Mouse (Mus musculus): ENCODE data around the gene Chaf1b. TPM values are rescaled to one million over a fixed set of nuclear protein-coding genes. Genes with fewer than 3 reads are reported as not detected.
A peak's percentile ranks its signal among the peaks of the same experiment; 100 is the strongest.

Gene Chaf1b
- 10 to 100 TPM in 25 of 26 experiments, 1 to 10 TPM in 1; 9.7 to 78.2 (median 21.3) TPM for total RNA-seq (2018; cell fraction: chromatin; rRNA removed)
- 10 to 100 TPM in 4 of 26 experiments, 1 to 10 TPM in 22; 6.3 to 12.9 (median 8.4) TPM for total RNA-seq (2018; cell fraction: cytosol; rRNA removed)
- total RNA-seq (2018; cell fraction: nucleus; rRNA removed) = 10 to 100 TPM in 18 of 26 experiments, 1 to 10 TPM in 8; 5.0 to 63.5 (median 13.1) TPM
- 4.0 to 25.9 TPM (median 14.0 TPM) in 3 replicates for polyA plus RNA-seq (2018)

DNA sequence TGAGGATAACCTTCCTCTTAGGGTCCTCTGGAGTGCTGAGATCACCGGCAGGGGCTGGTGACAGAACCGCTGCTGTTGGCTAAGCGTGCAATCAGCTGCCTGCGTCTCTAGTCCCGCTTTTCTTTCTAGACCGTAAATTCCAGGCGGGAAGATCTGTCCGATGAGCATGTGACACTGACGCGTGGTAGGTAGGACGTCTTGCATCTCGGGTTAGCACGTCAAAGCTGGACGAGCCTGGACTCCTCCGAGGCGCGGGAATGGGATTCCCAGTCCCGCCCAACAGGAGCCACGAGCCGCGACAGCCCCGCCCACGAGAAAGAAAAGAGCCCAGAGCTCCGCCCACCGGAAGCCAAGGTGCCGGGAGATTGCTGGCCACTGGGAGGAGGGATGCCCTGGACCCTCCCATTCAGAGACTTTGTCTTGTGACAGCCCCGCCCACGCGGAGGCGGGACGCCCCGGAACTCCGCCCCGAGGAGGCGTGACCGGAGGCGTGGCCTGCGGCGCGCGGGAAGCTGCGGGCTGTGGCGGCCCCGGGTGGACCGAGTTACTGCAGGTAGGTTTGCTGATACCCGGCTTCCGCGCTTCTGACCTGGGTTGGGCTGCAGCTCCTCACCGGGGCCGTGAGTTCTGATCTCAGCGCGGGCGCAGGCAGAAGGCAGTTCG lies at the start of gene Chaf1b:
Gene Chaf1b, plus strand, starts transcription at position 479 of the 663 bp plus-strand sequence.
- WGBS (ENCODE audit: missing documents) = under 1% methylated on average over 53 of the region's 54 CpGs
- Histone ChIP-seq H3K27ac (peak within 1 kb of the TSS; percentile 31), H3K4me3 (ENCODE audit: inconsistent target) (peak within 1 kb of the TSS; percentile 91), H3K36me3 (ENCODE audit: inconsistent target) (no peaks in the 10 kb centered on the region), H3K79me2 (ENCODE audit: inconsistent target) (peaks cover 8% of the 10 kb centered on the region; the same call in 1 of the 2 replicates)

DNA sequence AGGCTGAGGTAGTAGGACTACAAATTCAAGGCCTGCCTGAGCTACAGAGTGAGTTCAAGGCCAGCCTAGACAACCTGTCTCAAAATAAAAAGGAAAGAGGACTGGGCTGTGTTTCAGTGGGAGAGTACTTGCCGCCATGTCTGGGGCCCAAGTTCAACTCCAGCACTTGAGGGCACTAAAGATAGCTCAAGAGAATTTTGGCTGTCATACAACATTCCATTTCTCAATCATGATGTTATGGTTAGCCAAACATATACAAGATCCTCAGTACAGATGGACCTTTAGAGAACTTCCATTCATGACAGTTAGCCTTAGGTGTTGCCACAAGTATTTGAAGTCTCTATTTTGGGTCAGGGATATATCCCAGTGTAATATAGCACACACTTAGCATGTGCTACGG lies 49.6 kb upstream of the Chaf1b start:
- Histone ChIP-seq H3K27ac (peak overlapping the region; percentile 86), H3K4me3 (ENCODE audit: inconsistent target) (peak overlapping the region; percentile 86; the same call in 1 of the 2 replicates), H3K79me2 (ENCODE audit: inconsistent target) (peaks cover 66% of the 10 kb centered on the region), H3K36me3 (ENCODE audit: inconsistent target) (no peaks in the 10 kb centered on the region)
- WGBS (ENCODE audit: missing documents) = 67% methylated on average over 2 of the region's 2 CpGs

DNA sequence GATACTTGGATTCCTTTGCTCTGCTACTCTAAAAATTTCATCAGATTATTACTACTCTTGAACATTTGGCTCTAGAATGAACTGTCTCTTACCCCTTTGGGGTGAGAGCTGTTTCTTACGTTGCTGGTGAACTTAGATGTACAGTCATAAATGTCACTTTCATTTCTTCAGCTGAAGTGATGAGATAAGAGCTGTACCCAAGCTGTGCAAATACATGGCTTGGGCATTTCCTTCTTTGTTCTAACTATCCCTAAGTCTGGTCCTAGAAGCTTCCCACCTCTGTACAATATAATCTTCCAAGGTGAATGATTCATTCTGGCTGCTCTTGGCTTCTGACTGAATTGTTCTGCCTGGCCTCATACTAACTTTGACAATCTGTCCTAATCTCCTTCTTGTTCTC lies 44.7 kb upstream of the Chaf1b start:
- H3K4me3 ChIP-seq (ENCODE audit: inconsistent target) = no peak overlapping the region
- WGBS (ENCODE audit: missing documents) = 67% methylated on average over 1 of the region's 1 CpGs
- peaks cover 100% of the 10 kb centered on the region for H3K79me2 ChIP-seq (ENCODE audit: inconsistent target)
- H3K36me3 ChIP-seq (ENCODE audit: inconsistent target) = peaks cover 16% of the 10 kb centered on the region
- no peak overlapping the region for H3K27ac ChIP-seq

DNA sequence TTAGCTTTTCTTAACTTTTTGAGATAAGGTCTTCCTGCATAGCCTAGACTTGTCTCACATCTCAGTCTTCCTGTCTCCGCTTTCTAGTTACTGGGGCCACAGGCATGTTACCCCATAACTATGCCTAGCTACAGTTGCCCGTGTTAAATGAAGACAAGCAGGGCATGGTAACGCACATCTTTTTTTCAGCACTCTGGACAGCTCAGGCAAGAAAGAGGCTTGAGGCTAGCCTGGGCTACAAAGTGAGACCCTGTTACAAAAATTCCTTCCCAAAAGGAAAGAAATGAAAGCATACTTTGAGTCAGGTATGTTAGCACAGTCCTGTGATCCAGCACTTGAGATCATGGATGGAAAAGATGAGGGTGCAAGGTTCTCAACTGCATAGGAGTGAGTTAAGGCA lies 33.2 kb upstream of the Chaf1b start:
- peaks cover 98% of the 10 kb centered on the region for H3K36me3 ChIP-seq (ENCODE audit: inconsistent target)
- H3K27ac ChIP-seq = no peak overlapping the region
- peaks cover 93% of the 10 kb centered on the region for H3K79me2 ChIP-seq (ENCODE audit: inconsistent target)
- WGBS (ENCODE audit: missing documents) = 95% methylated on average over 3 of the region's 3 CpGs
- no peak overlapping the region for H3K4me3 ChIP-seq (ENCODE audit: inconsistent target)

DNA sequence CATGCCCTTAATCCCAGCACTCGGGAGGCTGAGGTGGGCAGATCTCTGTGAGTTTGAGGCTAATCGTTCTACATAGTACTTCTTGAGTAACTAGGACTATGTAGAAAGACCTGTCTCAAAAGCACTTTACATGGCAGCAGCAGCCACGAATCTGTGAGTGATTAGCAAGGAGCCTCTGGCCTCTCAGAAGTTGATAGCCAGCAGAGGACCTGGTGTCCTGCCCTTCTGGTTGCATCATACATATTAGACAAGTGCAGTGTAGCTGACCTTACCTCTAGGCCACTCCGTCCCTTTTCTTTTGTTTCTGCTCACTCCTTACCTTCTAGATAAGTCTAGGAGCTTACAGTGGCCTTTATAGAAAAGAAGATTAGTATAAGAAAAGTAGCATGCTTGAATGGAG lies 23.7 kb upstream of the Chaf1b start:
- H3K36me3 ChIP-seq (ENCODE audit: inconsistent target) = peaks cover 92% of the 10 kb centered on the region
- H3K27ac ChIP-seq = no peak overlapping the region
- H3K79me2 ChIP-seq (ENCODE audit: inconsistent target) = peaks cover 55% of the 10 kb centered on the region; the same call in 1 of the 2 replicates
- H3K4me3 ChIP-seq (ENCODE audit: inconsistent target) = no peak overlapping the region
- WGBS (ENCODE audit: missing documents) = 98% methylated on average over 4 of the region's 4 CpGs

DNA sequence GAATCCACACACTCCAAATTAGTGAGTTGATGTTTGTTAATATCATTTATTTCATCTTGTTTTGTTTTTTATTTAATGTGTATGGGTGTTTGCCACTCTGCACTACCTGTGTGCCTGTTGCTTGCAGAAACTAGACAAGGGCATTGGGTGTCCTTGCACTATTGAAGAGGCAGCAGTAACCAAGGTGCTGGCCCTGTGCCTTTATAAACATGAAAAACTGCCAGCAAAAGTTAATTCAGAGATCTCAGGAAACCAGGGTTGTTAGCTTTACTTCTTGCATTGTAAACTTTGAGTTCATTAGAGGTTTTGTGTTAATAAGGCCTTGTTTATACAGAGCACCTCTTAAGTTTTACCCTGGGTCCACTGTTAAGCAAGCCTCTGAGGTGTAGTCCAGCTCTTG lies 23.0 kb upstream of the Chaf1b start:
- peaks cover 92% of the 10 kb centered on the region for H3K36me3 ChIP-seq (ENCODE audit: inconsistent target)
- H3K27ac ChIP-seq = no peak overlapping the region
- H3K79me2 ChIP-seq (ENCODE audit: inconsistent target) = peaks cover 54% of the 10 kb centered on the region; the same call in 1 of the 2 replicates
- no peak overlapping the region for H3K4me3 ChIP-seq (ENCODE audit: inconsistent target)

DNA sequence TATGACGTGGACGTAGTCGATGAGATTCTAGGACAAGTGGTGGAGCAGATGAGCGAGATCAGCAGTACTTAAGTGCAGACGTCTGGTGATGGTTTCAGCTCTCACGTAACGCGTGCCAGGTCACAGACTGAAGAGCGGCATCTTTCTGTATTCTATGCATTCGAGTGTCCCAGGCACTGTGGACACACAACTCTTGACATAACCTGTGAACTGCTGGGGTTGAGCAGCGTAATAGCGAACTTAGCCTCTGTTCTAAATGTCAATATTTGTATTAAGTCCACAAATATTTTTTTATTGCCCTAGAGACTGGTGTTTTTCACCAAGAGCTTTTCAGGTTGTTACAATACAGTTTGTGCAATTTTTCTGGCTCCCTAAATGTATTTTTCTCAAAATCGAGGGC lies 8.9 kb upstream of the Chaf1b start:
- H3K27ac ChIP-seq = no peak overlapping the region
- H3K36me3 ChIP-seq (ENCODE audit: inconsistent target) = peaks cover 69% of the 10 kb centered on the region
- WGBS (ENCODE audit: missing documents) = 95% methylated on average over 13 of the region's 13 CpGs
- no peak overlapping the region for H3K4me3 ChIP-seq (ENCODE audit: inconsistent target)
- peaks cover 11% of the 10 kb centered on the region; the same call in 1 of the 2 replicates for H3K79me2 ChIP-seq (ENCODE audit: inconsistent target)

DNA sequence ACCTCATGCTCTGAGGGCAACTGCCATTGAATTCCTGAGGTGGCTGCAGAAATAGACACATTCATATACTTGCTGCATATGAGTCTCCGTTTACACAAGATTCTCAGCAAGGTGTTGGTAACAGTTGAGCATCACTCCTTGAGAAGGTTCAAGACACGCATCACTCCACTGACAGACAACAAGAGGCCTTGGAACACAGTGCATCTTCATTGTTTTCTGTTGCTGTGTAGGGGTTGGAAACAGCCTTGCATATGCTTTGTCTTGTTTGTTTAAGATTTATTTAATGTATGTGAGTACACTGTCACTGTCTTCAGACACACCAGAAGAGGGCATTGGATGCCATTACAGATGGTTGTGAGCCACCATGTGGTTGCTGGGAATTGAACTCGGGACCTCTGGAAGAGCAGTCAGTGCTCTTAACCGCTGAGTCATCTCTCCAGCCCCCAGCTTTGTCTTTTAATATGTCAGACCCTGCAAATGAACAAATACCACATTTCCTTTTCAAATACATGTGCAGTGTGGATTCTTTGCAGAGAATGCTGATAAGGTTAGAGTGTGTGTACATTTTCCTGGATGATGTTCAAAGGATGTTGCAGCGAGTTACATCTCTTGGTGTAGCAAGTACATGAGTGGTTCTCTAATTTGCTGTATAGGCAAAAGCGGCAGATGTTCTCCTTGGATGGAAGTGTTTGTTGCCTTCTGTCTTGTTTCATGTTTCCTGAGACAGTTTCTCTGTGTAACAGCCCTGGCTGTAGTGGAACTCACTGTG lies 5.9 kb upstream of the Chaf1b start:
- H3K79me2 ChIP-seq (ENCODE audit: inconsistent target) = no peaks in the 10 kb centered on the region
- no peak overlapping the region for H3K27ac ChIP-seq
- no peak overlapping the region for H3K4me3 ChIP-seq (ENCODE audit: inconsistent target)
- 90% methylated on average over 6 of the region's 6 CpGs for WGBS (ENCODE audit: missing documents)
- H3K36me3 ChIP-seq (ENCODE audit: inconsistent target) = peaks cover 42% of the 10 kb centered on the region

DNA sequence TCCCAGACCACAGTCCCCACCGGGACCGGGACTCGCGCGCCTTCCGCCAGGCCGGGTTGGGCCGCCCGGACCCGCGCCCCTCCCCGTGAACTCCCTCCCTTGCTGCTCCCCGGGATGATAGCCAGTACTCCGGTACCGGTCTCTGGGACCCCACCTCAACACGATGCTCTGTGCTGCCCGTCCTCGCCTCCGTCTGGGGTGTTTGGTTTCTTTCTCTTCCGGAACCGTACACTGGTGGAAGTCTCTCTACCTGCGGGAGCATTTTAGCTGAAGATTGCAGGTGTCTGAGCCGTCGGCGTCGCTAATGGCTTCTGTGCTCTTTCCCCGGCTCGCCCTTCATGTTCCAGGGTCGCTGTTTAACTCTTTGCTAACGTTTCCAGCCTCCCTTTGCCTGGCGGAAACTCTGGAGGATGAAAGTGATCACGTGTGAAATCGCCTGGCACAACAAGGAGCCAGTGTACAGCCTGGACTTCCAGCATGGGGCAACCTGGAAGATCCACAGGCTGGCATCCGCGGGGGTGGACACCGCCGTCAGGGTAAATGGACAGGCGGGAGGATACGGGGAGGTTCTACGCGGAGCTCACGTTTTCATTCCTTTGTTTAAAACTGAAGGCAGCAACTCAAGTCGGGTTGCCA lies 503 bp downstream of the Chaf1b start:
- Histone ChIP-seq H3K27ac (peak overlapping the region; percentile 25; the same call in 1 of the 2 replicates), H3K36me3 (ENCODE audit: inconsistent target) (no peaks in the 10 kb centered on the region)

DNA sequence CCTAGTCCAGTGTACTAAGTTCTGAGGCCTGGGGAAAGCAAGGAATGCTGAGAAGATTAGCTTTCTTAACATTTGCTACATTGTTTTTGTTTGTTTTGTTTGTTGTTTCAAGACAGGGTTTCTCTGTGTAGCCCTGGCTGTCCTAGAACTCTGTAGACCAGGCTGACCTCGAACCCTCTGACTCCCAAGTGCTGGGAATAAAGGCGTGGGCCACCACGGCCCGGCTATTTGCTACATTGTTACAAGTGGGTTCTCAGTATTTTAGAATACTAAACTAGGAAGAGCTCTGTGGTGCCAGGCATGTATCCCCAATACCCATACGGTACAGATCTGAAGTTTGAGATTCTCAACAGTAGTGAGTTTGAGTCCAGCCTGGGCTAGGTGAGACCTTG lies 1.0 kb downstream of the Chaf1b start:
- H3K27ac ChIP-seq = peak overlapping the region; percentile 25; the same call in 1 of the 2 replicates
- no peaks in the 10 kb centered on the region for H3K36me3 ChIP-seq (ENCODE audit: inconsistent target)
- peaks cover 8% of the 10 kb centered on the region; the same call in 1 of the 2 replicates for H3K79me2 ChIP-seq (ENCODE audit: inconsistent target)
- WGBS (ENCODE audit: missing documents) = 44% methylated on average over 5 of the region's 5 CpGs
- peak overlapping the region; percentile 91 for H3K4me3 ChIP-seq (ENCODE audit: inconsistent target)

More for the DNA sequence above, 503 bp downstream of the Chaf1b start:
- WGBS (ENCODE audit: missing documents) = under 1% methylated on average over 38 of the region's 43 CpGs
- Histone ChIP-seq H3K4me3 (ENCODE audit: inconsistent target) (peak overlapping the region; percentile 91), H3K79me2 (ENCODE audit: inconsistent target) (peaks cover 8% of the 10 kb centered on the region; the same call in 1 of the 2 replicates)

DNA sequence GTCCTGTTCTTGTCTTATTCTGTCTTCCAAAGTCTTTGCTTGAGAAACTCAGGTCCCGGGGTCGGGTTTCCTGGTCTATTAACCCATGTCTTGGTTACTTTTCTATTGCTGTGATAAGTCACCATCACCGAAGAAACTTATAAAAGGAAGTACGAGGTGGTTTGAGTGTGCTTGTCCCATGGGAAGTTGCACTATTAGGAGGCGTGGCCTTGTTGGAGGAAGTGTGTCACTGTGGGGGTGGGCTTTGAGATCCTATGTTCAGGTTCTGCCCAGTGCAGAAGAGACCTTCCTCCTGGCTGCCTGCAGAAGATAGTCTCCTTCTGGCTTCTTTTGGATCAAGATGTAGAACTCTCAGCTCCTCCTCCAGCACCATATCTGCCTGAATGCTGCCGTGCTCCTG lies 4.8 kb downstream of the Chaf1b start:
- Histone ChIP-seq H3K79me2 (ENCODE audit: inconsistent target) (peaks cover 8% of the 10 kb centered on the region; the same call in 1 of the 2 replicates), H3K4me3 (ENCODE audit: inconsistent target) (no peak overlapping the region), H3K36me3 (ENCODE audit: inconsistent target) (no peaks in the 10 kb centered on the region; the same call in 1 of the 2 replicates), H3K27ac (no peak overlapping the region)
- 68% methylated on average over 6 of the region's 6 CpGs for WGBS (ENCODE audit: missing documents)

DNA sequence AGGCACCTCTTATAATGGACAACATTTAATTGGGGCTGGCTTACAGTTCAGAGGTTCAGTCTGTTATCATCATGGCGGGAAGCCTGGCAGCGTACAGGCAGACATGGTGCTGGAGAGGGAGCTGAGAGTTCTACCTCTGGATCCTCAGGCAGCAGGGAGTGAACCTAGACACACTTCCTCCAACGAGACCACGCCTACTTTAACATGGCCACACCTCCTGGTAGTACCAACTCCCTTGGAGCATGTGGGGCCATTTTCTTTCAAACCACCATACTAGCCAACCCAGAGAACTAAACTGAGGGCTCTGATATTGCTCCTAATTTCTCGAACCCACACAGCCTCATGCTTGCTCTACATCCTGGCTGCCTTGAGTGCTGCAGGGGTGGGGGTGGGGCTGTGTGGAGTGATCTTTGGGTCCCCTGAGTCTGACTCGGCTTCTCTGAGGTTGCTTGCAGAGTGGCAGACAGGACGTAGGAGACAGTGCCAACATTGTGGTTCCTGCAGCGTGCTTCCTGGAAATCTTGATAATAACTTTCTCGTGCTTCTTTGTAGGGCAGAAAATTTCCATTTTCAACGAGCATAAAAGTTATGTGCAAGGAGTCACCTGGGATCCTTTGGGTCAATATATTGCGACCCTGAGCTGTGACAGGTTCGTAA lies 7.4 kb downstream of the Chaf1b start:
- no peaks in the 10 kb centered on the region; the same call in 1 of the 2 replicates for H3K36me3 ChIP-seq (ENCODE audit: inconsistent target)
- no peak overlapping the region for H3K4me3 ChIP-seq (ENCODE audit: inconsistent target)
- 58% methylated on average over 12 of the region's 12 CpGs for WGBS (ENCODE audit: missing documents)
- no peaks in the 10 kb centered on the region for H3K79me2 ChIP-seq (ENCODE audit: inconsistent target)
- H3K27ac ChIP-seq = no peak overlapping the region

DNA sequence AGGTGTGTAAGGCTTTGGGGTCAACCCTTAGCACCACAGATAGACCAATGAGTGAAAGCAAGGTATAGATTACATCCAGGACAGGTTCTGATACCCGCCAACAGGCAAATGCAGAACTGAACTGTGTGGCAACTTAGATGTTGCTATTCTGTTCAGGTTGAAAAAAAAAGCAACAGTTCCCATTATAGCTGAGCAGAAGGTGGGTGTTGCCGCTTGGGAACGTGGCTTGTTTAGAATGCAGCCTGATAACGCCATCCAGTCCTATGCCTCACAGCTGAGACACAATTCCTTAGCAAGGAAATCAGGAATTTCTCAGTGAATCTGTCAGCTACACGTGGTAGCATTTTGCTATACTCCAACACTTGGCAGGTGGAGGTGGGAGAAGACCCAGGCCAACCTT lies 9.6 kb downstream of the Chaf1b start:
- Histone ChIP-seq H3K4me3 (ENCODE audit: inconsistent target) (no peak overlapping the region), H3K79me2 (ENCODE audit: inconsistent target) (no peaks in the 10 kb centered on the region), H3K36me3 (ENCODE audit: inconsistent target) (no peaks in the 10 kb centered on the region; the same call in 1 of the 2 replicates), H3K27ac (no peak overlapping the region)
- 88% methylated on average over 5 of the region's 5 CpGs for WGBS (ENCODE audit: missing documents)

DNA sequence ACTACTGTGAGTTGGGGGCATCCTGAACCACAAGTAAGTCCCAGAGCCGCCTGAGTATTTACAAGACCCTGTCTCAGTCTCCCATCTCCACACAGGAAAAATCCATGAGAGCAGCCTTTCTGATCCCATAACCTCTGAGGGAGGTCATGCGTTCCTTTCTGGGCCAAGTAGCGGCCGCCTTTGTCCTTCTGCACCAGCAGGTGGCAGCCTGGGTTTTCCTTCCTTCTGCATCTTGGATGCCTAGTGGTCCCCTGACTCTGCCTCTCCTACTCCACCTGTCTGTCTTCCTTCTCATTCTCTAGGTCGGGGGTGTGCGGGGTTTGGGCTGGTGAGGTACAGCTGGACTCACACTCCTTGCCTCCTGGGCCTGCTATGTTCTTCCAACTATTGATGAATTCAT lies 19.3 kb downstream of the Chaf1b start:
- no peak overlapping the region for H3K4me3 ChIP-seq (ENCODE audit: inconsistent target)
- no peak overlapping the region for H3K27ac ChIP-seq
- H3K79me2 ChIP-seq (ENCODE audit: inconsistent target) = no peaks in the 10 kb centered on the region
- WGBS (ENCODE audit: missing documents) = 84% methylated on average over 6 of the region's 6 CpGs
- H3K36me3 ChIP-seq (ENCODE audit: inconsistent target) = no peaks in the 10 kb centered on the region
